Mouse (Mus musculus) spleen, adult 18-20 months (tissue): ENCODE results near the gene Ssb.
A peak's percentile ranks its signal among the peaks of the same experiment; 100 is the strongest.

Source experiments
- DNase-seq, 2 experiments: peaks; one replicate each; pipeline ENCODE4 v3.0.0; 2022; ENCODE audit warnings: mixed read lengths in 2 of 2

The Ssb gene

DNA sequence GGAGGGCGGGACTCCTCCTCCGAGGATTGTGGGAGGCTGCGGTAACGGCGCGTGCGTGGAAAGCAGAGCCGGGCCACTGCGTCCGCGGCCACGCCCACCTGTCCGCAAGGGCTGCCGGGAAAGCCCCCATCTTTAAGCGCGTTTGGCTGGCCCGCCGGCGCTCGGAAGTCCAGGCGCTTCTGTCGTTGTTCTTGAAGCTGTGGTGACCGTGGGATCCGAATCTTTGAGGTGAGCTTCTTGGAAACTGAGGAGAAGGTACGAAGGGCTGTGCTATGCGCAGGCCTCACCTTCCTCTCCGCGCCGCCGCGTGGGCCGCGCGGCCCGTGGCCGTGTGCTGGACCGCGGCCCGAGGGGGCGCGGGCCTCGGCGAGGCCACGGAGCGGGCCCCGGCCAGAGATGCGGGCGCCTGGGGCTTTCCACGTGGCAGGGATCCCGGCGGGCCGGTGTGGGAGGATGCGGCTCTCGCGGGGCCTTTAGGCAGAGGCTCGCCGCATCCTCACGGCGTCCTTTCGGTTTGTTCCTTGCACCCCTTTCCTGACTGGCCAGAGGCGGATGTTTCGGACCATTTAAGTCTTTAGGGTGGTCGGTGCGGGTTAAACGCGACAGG lies at the start of gene Ssb:
Gene Ssb, plus strand, starts transcription at position 78 of the 607 bp plus-strand sequence.
- peak; percentile 86 to 93 for DNase-seq

DNA sequence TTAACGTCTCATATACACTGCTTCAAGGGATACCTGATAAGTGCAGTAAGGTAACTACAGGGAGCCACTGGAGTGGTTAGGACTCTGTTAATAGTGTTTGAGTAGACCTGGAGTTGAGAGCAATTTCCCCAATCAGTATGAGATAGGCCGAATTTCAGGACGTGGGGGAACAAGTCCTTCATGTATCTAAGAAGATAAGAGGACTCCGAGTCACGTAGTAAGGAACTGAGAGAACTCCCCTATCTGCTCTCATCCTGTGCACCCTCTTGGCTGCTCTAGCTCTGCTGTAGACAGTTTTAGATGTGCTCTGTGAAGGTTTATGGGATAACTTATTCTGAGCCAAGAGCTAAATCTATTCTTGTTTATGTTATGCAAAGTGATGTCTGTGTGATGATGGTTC lies 44.8 kb upstream of the Ssb start:
- no peak for DNase-seq

DNA sequence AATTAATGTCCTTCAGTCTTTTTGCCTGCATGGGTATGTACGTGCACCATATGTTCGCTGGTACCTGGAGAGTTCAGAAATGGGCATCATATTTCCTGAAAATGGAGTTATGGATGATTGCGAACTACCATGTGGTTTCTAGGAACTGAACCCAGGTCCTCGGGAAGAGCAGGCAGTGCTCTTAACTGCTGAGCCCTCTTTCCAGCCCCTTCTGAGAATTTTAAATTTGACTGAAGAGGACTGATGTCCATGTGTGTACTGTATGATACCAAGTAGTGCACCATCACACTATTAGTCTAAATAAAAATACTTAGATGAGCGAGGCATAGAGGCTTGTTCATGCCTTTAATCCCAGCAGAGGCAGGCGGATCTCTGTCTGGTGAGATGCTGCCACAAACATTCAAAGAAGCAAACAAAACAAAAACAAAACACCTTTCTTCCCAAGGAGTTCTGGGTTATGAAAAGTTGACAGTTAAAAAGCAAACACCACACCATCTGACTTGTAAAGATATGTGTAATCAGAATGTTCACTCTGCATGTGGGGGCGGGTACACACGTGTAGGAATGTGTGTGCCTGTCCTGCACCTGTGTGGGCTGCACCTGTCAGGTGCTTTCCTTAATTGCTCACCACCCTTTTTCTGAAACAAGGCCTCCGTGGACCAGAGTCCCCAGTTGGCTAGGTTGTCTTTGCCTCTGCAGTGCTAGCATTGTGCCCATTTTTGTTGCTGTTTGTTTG lies 42.8 kb upstream of the Ssb start:
- DNase-seq: no peak

DNA sequence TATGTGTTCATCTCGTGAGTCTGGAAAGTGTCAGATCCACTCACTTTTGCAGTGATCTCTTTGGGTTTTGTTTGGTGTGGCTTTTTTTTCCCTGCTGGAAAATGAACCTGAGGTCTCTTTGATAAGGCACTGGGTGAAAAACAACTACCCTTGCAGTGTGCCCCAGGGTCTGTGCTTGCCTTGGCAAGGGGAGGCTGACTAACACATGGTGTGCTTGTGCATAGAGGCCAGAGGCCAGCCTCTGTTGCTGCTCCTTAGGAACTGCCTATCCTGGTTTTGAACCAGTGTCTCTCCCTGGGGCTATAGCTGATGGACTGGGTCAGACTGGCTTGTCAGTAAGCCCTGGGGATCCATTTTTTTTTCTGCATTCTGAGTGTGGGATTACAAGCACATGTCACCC lies 41.2 kb upstream of the Ssb start:
- no peak for DNase-seq

DNA sequence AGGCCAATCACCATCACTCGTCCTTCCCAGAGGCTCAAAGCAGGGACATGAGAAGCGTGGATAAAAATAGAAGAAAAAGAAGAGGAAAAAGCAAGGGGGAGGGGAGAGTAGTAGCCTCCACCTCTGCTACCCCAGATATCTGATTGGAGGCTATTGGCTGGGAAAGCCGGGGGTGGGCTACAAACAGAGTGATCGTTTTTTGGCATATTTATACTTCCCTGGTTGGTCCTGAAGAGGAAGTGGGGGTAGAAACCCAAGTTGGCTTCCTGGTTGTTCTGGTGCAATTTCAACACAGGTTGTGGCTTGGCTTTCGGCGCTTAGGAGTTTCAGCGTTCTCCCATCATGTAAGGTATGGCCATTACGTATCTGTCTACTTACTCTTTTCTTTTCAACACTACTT lies 39.7 kb upstream of the Ssb start, which contains the start of gene Klhl23:
Gene Klhl23, plus strand, starts transcription at position 234 of the 400 bp plus-strand sequence.
- DNase-seq: no peak

DNA sequence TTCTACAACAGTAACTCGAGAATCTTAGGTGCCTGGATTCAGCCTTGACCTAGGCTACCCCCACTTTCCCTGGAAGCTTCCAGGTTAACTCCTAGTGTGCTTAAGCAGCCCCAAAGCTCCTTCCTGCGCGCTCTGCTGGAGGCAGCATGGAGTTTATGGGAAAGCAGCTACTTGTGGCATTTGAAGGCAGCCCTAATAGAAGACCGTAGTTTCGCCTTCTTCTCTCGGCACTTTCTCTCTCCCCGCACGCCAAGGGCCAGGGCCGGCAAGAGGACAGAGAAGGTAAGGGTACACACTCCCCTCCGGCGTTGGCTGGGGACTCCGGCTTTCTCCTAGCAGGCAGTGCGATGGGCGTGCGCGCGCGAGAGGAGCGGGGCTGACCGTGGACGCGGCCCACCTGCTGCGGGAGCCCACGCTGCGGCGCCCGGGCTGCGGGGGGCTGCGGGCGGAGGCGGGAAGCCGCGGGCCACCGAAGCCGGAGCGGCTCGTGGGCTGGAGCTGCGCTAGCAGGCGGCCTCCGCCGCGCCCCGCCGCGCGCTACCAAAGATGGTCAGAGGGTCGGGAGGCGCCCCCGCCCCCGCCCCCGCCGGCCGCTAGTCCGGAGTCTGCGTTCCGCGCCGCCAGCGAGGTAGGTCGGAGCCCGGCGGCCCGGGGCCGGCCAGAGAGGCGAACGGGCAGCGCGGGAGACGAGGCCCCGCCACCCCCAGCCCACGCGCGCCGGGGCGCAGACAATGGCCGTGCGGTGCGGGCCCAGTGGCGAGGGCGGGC lies 38.8 kb upstream of the Ssb start:
- DNase-seq: no peak

DNA sequence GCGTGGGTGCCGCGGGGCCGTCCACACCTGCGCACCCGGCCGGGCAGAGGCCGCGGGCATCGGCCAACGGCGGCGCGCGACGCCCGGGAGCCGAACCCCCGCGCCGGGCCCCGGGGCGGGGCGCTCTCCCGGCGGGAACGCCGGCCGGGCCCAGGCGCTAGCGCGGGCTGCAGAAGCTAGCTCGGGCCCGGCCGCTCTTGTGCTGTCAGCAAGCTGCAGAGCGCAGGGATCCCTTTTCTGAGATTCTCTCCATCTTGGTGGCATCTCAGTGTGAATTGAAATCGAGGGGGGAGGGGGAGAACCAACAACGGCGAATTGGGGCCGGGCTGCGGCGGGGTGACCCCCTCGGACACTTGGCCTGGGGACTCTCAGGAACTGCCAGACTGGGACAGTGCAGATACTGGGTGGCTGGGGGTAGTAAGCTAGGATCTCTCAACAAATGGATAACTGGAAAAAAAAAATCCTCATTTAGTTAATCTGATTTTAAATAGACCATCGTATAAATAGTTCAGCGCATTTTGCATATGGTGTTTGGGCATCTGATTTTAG lies 38.2 kb upstream of the Ssb start:
- peak in 1 of 2 experiments; percentile 10 for DNase-seq

DNA sequence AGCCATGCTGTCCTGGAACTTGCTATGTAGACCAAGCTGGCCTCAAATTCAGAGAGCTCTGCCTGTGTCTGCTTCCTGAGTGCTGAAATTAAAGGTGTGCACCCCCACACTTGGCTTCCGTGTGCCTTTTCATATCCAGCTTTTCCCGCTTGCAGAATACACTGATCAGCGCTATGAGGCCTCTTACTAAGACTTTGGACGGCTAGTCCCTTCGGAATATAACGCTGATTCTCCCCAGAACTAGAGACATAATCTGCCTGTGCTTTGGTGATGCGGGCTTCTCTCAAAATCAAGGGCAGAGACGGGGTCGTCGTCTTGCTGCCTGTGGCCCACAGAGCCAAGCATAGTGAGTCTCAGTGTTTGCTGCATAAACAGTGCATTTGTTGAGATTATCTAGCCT lies 35.5 kb upstream of the Ssb start:
- no peak for DNase-seq

DNA sequence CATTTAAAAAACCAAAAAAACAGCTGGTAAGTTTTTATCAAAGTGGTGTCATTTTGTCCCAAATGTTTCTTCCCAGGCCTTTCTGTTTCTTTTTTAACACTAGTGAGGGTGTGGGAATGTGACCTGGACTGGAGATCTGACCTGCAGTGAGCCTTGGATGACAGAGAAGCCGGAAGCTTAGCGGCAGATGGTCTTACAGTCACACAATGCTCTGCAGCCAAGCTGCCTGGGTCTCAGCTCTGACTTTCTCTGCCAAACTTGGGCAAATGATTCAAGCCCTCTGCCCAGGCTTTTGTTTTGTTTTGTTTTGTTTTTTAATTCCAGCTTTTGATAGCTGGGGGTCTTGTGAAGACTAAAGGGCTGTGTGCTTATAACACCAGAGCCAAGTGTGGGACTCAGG lies 35.0 kb upstream of the Ssb start:
- DNase-seq: no peak

DNA sequence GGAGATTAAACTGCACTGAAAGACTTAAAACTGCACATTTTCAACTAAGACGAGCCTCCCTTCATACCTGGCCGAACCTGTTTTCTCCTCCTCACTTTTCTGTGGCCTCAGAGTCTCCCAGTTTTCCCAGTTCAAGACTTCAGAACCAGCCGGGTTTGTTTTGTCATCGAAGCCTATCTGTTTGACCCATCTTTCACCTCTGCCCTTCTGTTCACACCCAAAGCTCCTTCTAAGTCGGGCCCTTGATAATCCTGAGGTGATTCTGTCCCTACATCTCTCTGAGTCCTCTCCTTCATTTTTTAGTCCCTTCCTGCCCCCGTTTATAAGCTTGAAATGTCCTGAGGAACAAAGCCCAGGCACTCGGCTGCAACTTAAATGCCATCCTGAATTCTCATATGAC lies 33.3 kb upstream of the Ssb start:
- no peak for DNase-seq

DNA sequence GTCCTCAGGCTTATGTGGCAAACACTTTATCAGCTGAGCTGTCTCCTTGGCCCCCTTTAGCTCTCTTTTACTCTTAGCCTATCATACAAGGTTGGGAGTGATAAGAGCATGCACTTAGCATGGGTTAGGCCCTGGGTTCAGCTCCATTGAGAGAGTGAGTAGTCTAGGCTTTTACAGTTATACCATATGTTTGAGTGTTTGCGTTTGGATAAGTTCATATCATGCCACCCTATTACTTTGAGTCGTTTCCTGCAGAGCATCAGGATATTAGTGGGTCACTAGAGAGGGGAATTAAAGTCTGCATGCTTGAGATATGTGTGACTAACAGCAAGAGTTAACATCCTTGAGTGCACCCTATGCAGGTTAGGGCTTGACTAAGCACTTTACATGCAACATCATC lies 31.7 kb upstream of the Ssb start:
- DNase-seq: no peak

DNA sequence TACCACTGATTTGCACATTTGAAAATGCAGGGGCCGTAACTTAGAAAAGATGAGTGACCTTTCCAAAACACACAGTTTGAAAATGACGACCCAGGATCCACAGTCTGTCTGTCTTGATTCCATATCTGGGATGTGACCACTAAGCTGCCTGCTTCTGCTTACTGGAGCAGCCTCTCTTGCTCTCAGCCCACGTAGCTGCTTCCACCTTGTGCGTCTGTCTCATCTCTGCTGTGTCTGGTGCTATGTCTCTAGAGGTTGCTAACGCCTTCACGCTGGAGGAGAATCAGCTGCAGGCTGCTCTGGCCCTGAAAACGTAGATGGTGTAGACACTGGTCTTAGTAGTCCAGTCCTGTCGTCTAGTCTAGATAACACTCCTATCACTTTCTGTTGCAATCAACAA lies 31.2 kb upstream of the Ssb start:
- DNase-seq: no peak

DNA sequence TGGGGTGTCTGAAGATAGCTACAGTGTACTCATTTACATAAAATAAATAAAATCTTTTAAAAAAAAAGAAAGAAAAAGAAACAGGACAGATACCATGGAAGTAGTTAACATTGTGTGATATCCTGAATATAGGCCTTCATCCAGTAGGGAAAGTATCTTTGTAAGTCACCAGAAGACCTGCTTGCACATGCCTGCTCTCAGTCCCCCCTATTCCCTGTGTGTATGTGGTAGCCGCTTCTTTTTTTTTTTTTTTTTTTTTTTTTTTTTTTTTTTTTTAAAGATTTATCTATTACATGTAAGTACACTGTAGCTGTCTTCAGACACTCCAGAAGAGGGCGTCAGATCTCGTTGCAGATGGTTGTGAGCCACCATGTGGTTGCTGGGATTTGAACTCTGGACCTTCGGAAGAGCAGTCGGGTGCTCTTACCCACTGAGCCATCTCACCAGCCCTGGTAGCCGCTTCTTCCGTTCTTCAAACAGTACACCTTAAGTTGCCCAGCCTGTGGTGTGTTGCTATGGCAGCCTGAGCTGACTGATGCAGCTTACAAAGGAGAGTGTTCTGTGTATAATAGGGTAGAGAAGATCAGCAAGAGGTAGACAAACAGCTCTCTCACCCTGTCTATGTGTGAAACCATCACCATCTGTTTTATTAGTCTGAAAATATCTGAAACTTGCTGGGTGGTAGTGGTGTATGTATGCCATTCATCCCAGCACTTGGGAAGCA lies 24.0 kb upstream of the Ssb start:
- no peak for DNase-seq

DNA sequence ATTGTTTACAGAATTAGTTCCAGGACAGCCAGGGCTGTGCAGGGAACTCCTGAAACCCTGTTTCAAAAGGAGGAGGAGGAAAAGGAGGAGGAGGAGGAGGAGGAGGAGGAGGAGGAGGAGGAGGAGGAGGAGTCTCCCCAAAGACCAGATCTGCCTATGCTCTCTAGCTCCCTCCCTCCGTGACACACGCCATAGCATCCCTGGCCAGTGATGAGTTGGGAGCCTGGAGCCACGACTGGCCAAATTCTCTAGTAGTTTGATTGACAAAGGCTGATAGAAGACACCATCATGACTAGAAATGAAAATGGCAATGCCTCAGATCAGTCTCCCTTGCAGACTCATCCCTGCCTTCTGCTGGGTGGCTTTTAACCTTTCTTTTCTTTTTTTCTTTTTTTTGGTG lies 23.4 kb upstream of the Ssb start:
- no peak for DNase-seq

DNA sequence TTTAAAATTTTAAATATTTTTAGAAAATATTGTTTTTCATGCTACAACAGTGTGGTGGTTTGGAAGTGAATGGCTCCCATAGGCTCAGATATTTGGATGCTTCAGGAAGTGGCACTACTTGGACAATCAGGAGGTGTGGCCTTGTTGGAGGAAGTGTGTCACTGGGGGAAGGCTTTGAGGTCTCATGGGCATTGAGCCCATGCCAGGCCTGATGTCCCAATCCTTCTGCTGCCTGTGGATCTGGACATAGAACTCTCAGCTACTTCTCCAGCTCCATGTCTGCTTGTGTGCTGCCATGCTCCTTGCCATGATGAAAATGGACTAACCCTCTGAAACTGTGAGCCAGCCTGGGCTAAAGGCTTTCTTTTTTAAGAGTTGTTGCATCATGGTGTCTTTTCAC lies 22.7 kb upstream of the Ssb start:
- no peak for DNase-seq

DNA sequence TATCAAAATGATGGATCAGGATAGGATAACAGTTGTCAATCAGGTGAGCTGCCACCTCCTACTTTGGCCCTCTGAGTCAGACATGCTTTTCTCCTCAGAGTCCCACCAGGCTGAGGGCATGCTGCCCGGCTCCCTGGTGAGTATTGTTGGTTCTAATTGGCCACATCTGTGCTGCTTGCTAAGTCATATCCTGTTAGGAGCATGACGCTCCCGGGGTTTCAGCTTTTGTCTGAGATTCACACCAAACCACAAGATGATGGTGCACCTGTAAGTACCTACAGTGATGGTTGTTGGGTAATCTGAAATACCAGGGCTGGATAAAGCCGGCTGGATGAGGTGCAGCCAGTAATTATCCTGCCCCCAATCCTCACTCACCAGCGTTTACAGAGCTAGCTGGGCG lies 21.1 kb upstream of the Ssb start:
- no peak for DNase-seq

DNA sequence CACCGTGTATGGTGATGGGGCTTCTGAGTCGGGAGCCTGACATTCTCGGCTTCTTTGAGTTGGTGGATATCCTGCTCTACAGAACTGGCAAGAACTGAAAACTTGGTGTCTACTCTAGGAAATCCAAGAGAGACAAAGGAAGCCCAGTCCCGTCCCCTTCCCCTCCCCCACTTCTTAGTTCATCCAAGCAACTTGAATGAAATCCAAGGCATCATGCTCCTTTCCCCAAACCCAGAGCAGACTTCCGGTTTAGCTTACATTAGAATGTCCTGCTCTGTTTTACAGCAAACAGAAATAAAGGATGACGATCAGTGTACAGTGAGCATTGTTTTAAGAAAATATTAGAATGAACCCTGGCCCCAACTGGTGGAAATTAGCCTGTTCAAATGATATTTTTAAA lies 12.1 kb upstream of the Ssb start:
- no peak for DNase-seq

DNA sequence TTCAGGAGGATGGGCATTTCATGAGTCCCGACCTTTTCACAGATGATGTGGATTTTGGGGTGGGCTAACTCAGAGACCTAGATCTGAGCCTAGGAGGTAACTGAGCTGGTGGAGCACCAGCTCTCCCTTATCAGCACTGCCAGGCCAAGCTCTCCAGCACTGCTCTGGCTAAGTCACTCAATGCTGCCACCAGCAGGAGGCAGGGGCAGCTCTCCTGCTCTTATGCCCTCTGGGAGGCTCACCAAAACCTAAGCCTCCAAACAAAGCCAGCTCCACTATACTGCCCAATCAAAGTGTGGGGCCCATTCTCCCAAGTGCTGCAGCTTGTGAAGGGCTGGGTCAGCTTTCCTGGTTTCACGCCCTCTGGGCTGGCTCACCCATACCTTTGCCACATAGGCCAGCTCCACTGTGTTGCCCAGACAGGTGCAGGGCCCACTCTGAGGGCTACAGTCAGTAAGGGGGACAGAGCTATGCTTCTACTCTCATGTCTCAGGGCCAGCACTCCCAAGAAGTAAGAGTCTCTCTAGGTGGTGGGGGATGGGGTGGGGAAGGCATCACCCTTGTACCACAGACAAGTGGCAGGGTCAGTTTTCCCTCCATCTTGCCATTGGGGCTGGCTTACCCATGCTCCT lies 9.8 kb upstream of the Ssb start:
- no peak for DNase-seq

DNA sequence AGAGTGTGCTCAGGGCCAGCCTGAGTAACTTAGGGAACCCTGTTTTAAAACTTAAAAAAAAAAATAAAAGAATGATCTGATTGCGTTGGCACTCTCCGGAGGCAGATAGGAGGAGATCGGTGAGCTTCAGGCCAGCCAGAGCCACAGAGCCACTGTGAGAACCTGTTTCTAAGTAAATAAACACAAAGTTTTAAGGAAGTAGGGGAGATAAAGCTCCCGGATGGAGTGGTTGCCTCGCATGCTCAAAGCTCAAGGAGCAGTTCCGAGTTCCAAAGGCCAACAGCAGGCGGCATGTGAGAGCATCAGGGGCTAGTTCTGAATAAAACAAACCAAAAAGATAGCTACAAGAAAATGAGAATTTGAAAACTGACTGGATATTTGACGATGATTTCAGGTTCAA lies 5.0 kb upstream of the Ssb start:
- DNase-seq: no peak

DNA sequence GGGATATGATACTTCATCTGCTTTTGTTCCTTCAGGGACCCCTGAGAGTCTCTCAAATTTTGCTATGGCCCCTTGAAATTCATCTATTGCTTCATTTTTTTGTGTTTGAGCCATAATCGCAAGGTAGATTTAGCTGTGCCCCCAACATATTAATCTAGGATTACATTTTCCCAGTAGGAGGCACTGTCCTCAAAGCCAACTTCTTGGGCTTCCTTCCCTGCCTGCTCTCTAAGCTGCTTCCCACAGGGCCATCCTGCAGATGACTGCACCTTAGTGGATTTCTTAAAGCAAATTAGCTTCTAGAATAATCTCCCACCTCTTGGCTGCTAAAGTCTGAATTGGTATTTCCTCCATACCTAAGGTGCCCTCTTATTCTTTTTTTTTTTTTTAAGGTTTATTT lies 3.5 kb upstream of the Ssb start:
- DNase-seq: no peak

DNA sequence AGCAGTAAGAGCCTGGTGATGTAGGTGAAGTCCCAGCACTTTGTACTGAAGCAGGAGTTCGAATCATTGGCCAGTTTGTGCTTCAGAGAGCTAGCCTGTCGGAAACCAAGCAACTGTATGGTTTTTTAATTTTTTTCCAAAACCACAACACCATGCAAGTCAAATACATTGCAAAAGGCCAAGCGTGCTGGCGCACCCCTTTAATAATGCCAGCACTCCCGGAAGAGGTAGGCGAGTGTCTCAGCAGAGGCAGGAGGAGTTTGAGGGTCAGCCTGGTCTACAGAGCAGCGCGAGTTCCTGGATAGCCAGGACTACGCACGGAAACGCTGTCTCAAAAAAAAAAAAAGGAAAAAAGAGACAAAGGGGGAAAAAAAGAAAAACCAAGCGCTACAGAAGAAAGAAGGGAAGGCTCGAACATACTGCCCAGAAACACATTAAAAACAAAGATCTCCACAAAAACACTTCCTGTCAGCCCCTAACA lies 350 bp upstream of the Ssb start:
- peak; percentile 26 to 31 for DNase-seq

DNA sequence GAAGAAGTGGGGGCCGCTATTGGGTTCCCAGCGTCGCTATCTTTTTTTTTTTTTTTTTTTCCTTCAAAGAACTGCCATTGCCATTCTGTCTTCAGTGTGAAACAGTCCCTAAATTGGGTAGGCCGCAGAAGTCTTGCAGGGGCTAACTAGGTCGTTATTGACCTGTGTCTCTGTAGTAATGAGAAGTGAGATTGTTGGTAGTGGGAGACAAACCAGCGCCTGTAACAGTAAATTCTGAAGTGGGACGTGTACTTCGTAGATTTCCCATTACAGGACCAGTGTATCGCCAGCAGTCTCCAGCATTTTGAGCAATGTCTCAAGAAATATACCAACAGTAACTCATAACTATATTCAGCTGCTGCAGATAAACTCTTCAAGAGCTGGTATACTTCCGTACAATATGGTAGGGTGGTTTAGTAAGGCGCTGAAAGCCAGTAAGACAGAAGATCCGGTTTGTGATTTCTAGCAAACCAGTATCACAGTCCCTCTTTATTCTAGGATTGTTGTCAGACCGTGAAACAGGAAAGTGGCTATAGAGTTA lies 825 bp downstream of the Ssb start:
- no peak for DNase-seq
